Mouse (Mus musculus): Measurements from ENCODE around the gene Gm3286. TPM values are rescaled to one million over a fixed set of nuclear protein-coding genes. Genes with fewer than 3 reads are reported as not detected.
"Not testable (repeated sequence)": the region's sequence is repeated elsewhere in the genome, so short reads cannot be mapped to it uniquely, and the experiment has no call there.

Gm3286 gene
- not detected in 2 replicates for polyA plus RNA-seq (2012; rRNA removed)

GRCm38 (mm10) chr5:95510458-95510857 lies at the start of gene Gm3286:
Gm3286 (plus strand) TSS chr5:95510758.
- not testable (repeated sequence) for DNase-seq; H3K4me3 ChIP-seq (replicated peaks; ENCODE audit: extremely low read depth, low read depth, low read length); H3K4me1 ChIP-seq (ENCODE audit: control insufficient read depth, insufficient read depth, low read length)

Other genes with a start within 250 kb of the Gm3286 start
- not detected in 2 replicates for gene Gm10424, start 238.0 kb upstream of the Gm3286 start, polyA plus RNA-seq (2012; rRNA removed)
- gene Gm3259, start 204.8 kb upstream of the Gm3286 start, polyA plus RNA-seq (2012; rRNA removed): not detected in 2 replicates
- gene D5Ertd577e, start 54.0 kb upstream of the Gm3286 start, polyA plus RNA-seq (2012; rRNA removed): not detected in 2 replicates
- gene Gm7971, start 84.1 kb downstream of the Gm3286 start, polyA plus RNA-seq (2012; rRNA removed): not detected in 2 replicates
- gene Gm7978, start 225.4 kb downstream of the Gm3286 start, polyA plus RNA-seq (2012; rRNA removed): not detected in 2 replicates
- gene Gm7982, start 231.3 kb downstream of the Gm3286 start, polyA plus RNA-seq (2012; rRNA removed): not detected in 2 replicates